Mouse (Mus musculus) megakaryocyte, adult 5-6 weeks (primary cell): Measurements from ENCODE around the gene Cacnb1. TPM values are rescaled to one million over a fixed set of nuclear protein-coding genes. Genes with fewer than 3 reads are reported as not detected.

Source experiments
- ATAC-seq: 2 replicates; pipeline ENCODE4 v1.8.0; 2016; ENCODE audit warnings: mild to moderate bottlenecking, inconsistent platforms; ENCODE audit not compliant: poor library complexity, severe bottlenecking
- total RNA-seq, 2 experiments: library from RNA; stranded (forward) in 1 of 2; stranded (reverse) in 1 of 2; fragments of 153-499, 151-499 nt in 1 of 2; fragments of 221-1000, 200-1000 nt in 1 of 2; gene quantifications; 2 replicates each; pipeline versions ENCODE4 v1.2.3 to v1.2.4; 2015 to 2017

The Cacnb1 gene
- total RNA-seq, 2 experiments from 2014 or later, result 0.62 to 1.2 TPM

GRCm38 (mm10) chr11:98042741-98043140 lies 19.9 kb upstream of the Cacnb1 start:
- ATAC-seq, result no peak

- ATAC-seq, result no peak
Measured at GRCm38 (mm10) chr11:98040975-98041374, 18.1 kb upstream of the Cacnb1 start.

- no peak for ATAC-seq
Measured at GRCm38 (mm10) chr11:98037871-98038270, 15.0 kb upstream of the Cacnb1 start.

GRCm38 (mm10) chr11:98035977-98036377 lies 13.1 kb upstream of the Cacnb1 start:
- ATAC-seq, result no peak

GRCm38 (mm10) chr11:98034840-98035239 lies 12.0 kb upstream of the Cacnb1 start:
- ATAC-seq, result no peak

- no peak for ATAC-seq
Measured at GRCm38 (mm10) chr11:98034061-98034460, 11.2 kb upstream of the Cacnb1 start.

GRCm38 (mm10) chr11:98031443-98031770 lies 8.6 kb upstream of the Cacnb1 start:
- ATAC-seq, result no peak

- no peak for ATAC-seq
Measured at GRCm38 (mm10) chr11:98030701-98031442, 8.0 kb upstream of the Cacnb1 start.

- ATAC-seq, result no peak
Measured at GRCm38 (mm10) chr11:98027785-98028184, 5.0 kb upstream of the Cacnb1 start.

GRCm38 (mm10) chr11:98027297-98027688 lies 4.5 kb upstream of the Cacnb1 start:
- ATAC-seq, result no peak

- ATAC-seq, result peak; percentile 86
Measured at GRCm38 (mm10) chr11:98026570-98027296, 3.9 kb upstream of the Cacnb1 start, which contains the start of gene Rpl19. Gene Rpl19 (plus strand): TSS chr11:98026710.

GRCm38 (mm10) chr11:98026248-98026569 lies 3.4 kb upstream of the Cacnb1 start:
- ATAC-seq, result peak; percentile 7; the same call in 1 of the 2 replicates

- ATAC-seq, result no peak
Measured at GRCm38 (mm10) chr11:98024516-98024915, 1.7 kb upstream of the Cacnb1 start.

- no peak for ATAC-seq
Measured at GRCm38 (mm10) chr11:98022253-98022554, 630 bp downstream of the Cacnb1 start.

GRCm38 (mm10) chr11:98021565-98022252 lies 1.1 kb downstream of the Cacnb1 start:
- ATAC-seq, result no peak

GRCm38 (mm10) chr11:98021118-98021517 lies 1.7 kb downstream of the Cacnb1 start:
- ATAC-seq, result no peak

- no peak for ATAC-seq
Measured at GRCm38 (mm10) chr11:98020710-98021109, 2.1 kb downstream of the Cacnb1 start.

- ATAC-seq, result no peak
Measured at GRCm38 (mm10) chr11:98019883-98020610, 2.8 kb downstream of the Cacnb1 start.

- no peak for ATAC-seq
Measured at GRCm38 (mm10) chr11:98018858-98019641, 3.8 kb downstream of the Cacnb1 start.

- no peak for ATAC-seq
Measured at GRCm38 (mm10) chr11:98018222-98018621, 4.6 kb downstream of the Cacnb1 start.

- no peak for ATAC-seq
Measured at GRCm38 (mm10) chr11:98016824-98017223, 6.0 kb downstream of the Cacnb1 start.
